Mouse (Mus musculus) layer of hippocampus, postnatal 36 days (tissue): ENCODE measurements around the gene Tbc1d10b. TPM values are rescaled to one million over a fixed set of nuclear protein-coding genes. Genes with fewer than 3 reads are reported as not detected.
A peak's percentile ranks its signal among the peaks of the same experiment; 100 is the strongest.

ENCODE experiments used
- DNase-seq, 2 experiments: peaks; one replicate each; pipeline ENCODE4 v3.0.0; 2022
- total RNA-seq, 2 experiments: library from RNA; stranded (reverse); gene quantifications; 2 replicates each; pipeline ENCODE4 v1.2.3; 2021

Tbc1d10b gene
- total RNA-seq, 2 experiments from 2014 or later: 107 to 108 TPM

GRCm38 (mm10) chr7:127224616-127225015 is 16.3 kb upstream of the Tbc1d10b start:
- no peak for DNase-seq

- DNase-seq: no peak
Measured at GRCm38 (mm10) chr7:127223515-127224478, 15.5 kb upstream of the Tbc1d10b start.

- no peak for DNase-seq
Measured at GRCm38 (mm10) chr7:127223106-127223505, 14.8 kb upstream of the Tbc1d10b start.

- no peak for DNase-seq
Measured at GRCm38 (mm10) chr7:127220440-127220839, 12.2 kb upstream of the Tbc1d10b start.

GRCm38 (mm10) chr7:127218670-127219069 is 10.4 kb upstream of the Tbc1d10b start:
- no peak for DNase-seq

- no peak for DNase-seq
Measured at GRCm38 (mm10) chr7:127217901-127218642, 9.8 kb upstream of the Tbc1d10b start.

- DNase-seq: no peak
Measured at GRCm38 (mm10) chr7:127217475-127217874, 9.2 kb upstream of the Tbc1d10b start.

- no peak for DNase-seq
Measured at GRCm38 (mm10) chr7:127216307-127216706, 8.0 kb upstream of the Tbc1d10b start.

GRCm38 (mm10) chr7:127214981-127215871 is 7.0 kb upstream of the Tbc1d10b start:
- DNase-seq: no peak

GRCm38 (mm10) chr7:127214521-127214920 is 6.3 kb upstream of the Tbc1d10b start:
- DNase-seq: no peak

- no peak for DNase-seq
Measured at GRCm38 (mm10) chr7:127213930-127214329, 5.7 kb upstream of the Tbc1d10b start.

GRCm38 (mm10) chr7:127213485-127213884 is 5.2 kb upstream of the Tbc1d10b start:
- no peak for DNase-seq

GRCm38 (mm10) chr7:127212432-127213250 is 4.4 kb upstream of the Tbc1d10b start:
- no peak for DNase-seq

GRCm38 (mm10) chr7:127211014-127211745 is 2.9 kb upstream of the Tbc1d10b start:
- no peak for DNase-seq

GRCm38 (mm10) chr7:127210266-127210665 is 2.0 kb upstream of the Tbc1d10b start:
- no peak for DNase-seq

- no peak for DNase-seq
Measured at GRCm38 (mm10) chr7:127209851-127210250, 1.6 kb upstream of the Tbc1d10b start.

- DNase-seq: peak; percentile 89 to 91
Measured at GRCm38 (mm10) chr7:127208553-127209438, 528 bp upstream of the Tbc1d10b start, which contains the start of gene Mylpf. Mylpf (plus strand) TSS chr7:127208890.

GRCm38 (mm10) chr7:127207374-127208294 is 634 bp downstream of the Tbc1d10b start:
- no peak for DNase-seq
